Mouse (Mus musculus) liver, postnatal 0 days (tissue): ENCODE results near the gene Gm16181.

Source experiments
- CTCF ChIP-seq: sonication (generic); IDR thresholded peaks from 2 replicates; pipeline ENCODE4 v1.5.1; 2016; ENCODE audit warnings: antibody characterized with exemption, low read depth
- EP300 ChIP-seq: IDR thresholded peaks from 2 replicates; pipeline ENCODE4 v1.6.1; 2016; ENCODE audit warnings: antibody characterized with exemption, low read depth, mild to moderate bottlenecking

- peak; percentile 67 for TF ChIP-seq CTCF
- TF ChIP-seq EP300, result no peak
These were observed 25.3 kb downstream of the Gm16181 start for GRCm38 (mm10) chr17:35245731-35246623.
